Mouse (Mus musculus) MEL (cell line): ENCODE data around the gene Sept8. TPM values are rescaled to one million over a fixed set of nuclear protein-coding genes. Genes with fewer than 3 reads are reported as not detected.

Source experiments
- DNase-seq: peaks from one replicate; pipeline ENCODE4 v3.0.0; 2011; ENCODE audit warnings: low read depth, low spot score
- H3K27ac ChIP-seq: 2 replicates; pipeline ENCODE4 v1.5.1; 2012; ENCODE audit warnings: low read depth, mild to moderate bottlenecking, control low read depth, low read length, moderate library complexity; ENCODE audit not compliant: control insufficient read depth
- H3K27me3 ChIP-seq, 2 experiments: fragments of 150-350 bp in 1 of 2; sonication (generic) in 1 of 2; 2 replicates each; pipeline ENCODE4 v1.6.1; 2012; ENCODE audit warnings: low read length in 2 of 2, mild to moderate bottlenecking in 2 of 2, improper control_type of control experiment in 1 of 2, moderate library complexity in 1 of 2; ENCODE audit not compliant: insufficient read depth in 2 of 2, control insufficient read depth in 1 of 2
- H3K36me3 ChIP-seq, 2 experiments: 2 replicates each; pipeline ENCODE4 v1.6.1; 2012 to 2014; ENCODE audit warnings: low read length in 2 of 2, improper control_type of control experiment in 1 of 2, inconsistent platforms in 1 of 2, mild to moderate bottlenecking in 1 of 2; ENCODE audit not compliant: insufficient read depth in 2 of 2, control insufficient read depth in 1 of 2
- H3K4me1 ChIP-seq, 2 experiments: fragments of 150-350 bp in 1 of 2; sonication (generic) in 1 of 2; 2 replicates each; pipeline ENCODE4 v1.6.1; 2012; ENCODE audit warnings: low read length in 2 of 2, improper control_type of control experiment in 1 of 2, mild to moderate bottlenecking in 1 of 2; ENCODE audit not compliant: insufficient read depth in 2 of 2, control insufficient read depth in 1 of 2
- H3K4me3 ChIP-seq, 2 experiments: fragments of 150-350 bp in 1 of 2; sonication (generic) in 1 of 2; 2 replicates each; pipeline ENCODE4 v1.5.1; 2012; ENCODE audit warnings: low read depth in 2 of 2, low read length in 2 of 2, mild to moderate bottlenecking in 2 of 2, moderate library complexity in 2 of 2, control low read depth in 1 of 2, improper control_type of control experiment in 1 of 2; ENCODE audit not compliant: control insufficient read depth in 1 of 2, insufficient read depth in 1 of 2
- H3K79me2 ChIP-seq: 2 replicates; pipeline ENCODE4 v1.6.1; 2012; ENCODE audit warnings: mild to moderate bottlenecking, low read length, moderate library complexity; ENCODE audit not compliant: control insufficient read depth, poor library complexity, insufficient read depth
- H3K9ac ChIP-seq: 2 replicates; pipeline ENCODE4 v1.6.1; 2012; ENCODE audit warnings: low read depth, mild to moderate bottlenecking, control low read depth, low read length, moderate library complexity; ENCODE audit not compliant: control insufficient read depth, poor library complexity, severe bottlenecking
- H3K9me3 ChIP-seq: fragments of 150-350 bp; sonication (generic); replicated peaks from 2 replicates; pipeline ENCODE4 v1.6.1; 2012; ENCODE audit warnings: mild to moderate bottlenecking, low read length, improper control_type of control experiment, moderate library complexity; ENCODE audit not compliant: insufficient read depth
- BHLHE40 ChIP-seq: IDR thresholded peaks from 2 replicates; pipeline ENCODE4 v1.6.1; 2012; ENCODE audit warnings: low read depth, mild to moderate bottlenecking, inconsistent platforms, low read length, improper control_type of control experiment, borderline replicate concordance
- CHD2 ChIP-seq: IDR thresholded peaks from 2 replicates; pipeline ENCODE4 v1.6.1; 2011; ENCODE audit warnings: low read length, improper control_type of control experiment
- CTCF ChIP-seq, 3 experiments: IDR thresholded peaks in 2 of 3; conservative IDR thresholded peaks in 1 of 3; 2 replicates each; pipeline ENCODE4 v1.5.1; 2011 to 2012; ENCODE audit warnings: low read length in 3 of 3, low read depth in 2 of 3, mild to moderate bottlenecking in 2 of 3, improper control_type of control experiment in 1 of 3, inconsistent platforms in 1 of 3, mixed read lengths in 1 of 3, moderate library complexity in 1 of 3; ENCODE audit not compliant: control insufficient read depth in 1 of 3, insufficient read depth in 1 of 3, poor library complexity in 1 of 3, severe bottlenecking in 1 of 3
- EP300 ChIP-seq, 2 experiments: IDR thresholded peaks; 2 replicates each; pipeline ENCODE4 v1.6.1; 2011; ENCODE audit warnings: improper control_type of control experiment in 2 of 2, low read length in 2 of 2, low read depth in 1 of 2, mild to moderate bottlenecking in 1 of 2
- ETS1 ChIP-seq: IDR thresholded peaks from 2 replicates; pipeline ENCODE4 v1.6.1; 2012; ENCODE audit warnings: low read depth, mild to moderate bottlenecking, inconsistent platforms, low read length, improper control_type of control experiment, moderate library complexity
- GABPA ChIP-seq: IDR thresholded peaks from 2 replicates; pipeline ENCODE4 v1.6.1; 2012; ENCODE audit warnings: low read depth, mild to moderate bottlenecking, inconsistent platforms, low read length, improper control_type of control experiment, moderate library complexity
- GATA1 ChIP-seq: IDR thresholded peaks from 2 replicates; pipeline ENCODE4 v1.6.1; 2011; ENCODE audit warnings: low read depth, low read length, improper control_type of control experiment
- HCFC1 ChIP-seq: IDR thresholded peaks from 2 replicates; pipeline ENCODE4 v1.6.1; 2012; ENCODE audit warnings: low read depth, mild to moderate bottlenecking, inconsistent platforms, low read length, improper control_type of control experiment, moderate library complexity
- JUND ChIP-seq: IDR thresholded peaks from 2 replicates; pipeline ENCODE4 v1.6.1; 2011; ENCODE audit warnings: low read depth, mild to moderate bottlenecking, improper control_type of control experiment, low read length
- MAFK ChIP-seq: IDR thresholded peaks from 2 replicates; pipeline ENCODE4 v1.6.1; 2011; ENCODE audit warnings: low read depth, mild to moderate bottlenecking, low read length, improper control_type of control experiment, borderline replicate concordance
- MEF2A ChIP-seq: IDR thresholded peaks from 2 replicates; pipeline ENCODE4 v1.6.1; 2014; ENCODE audit warnings: low read depth, mild to moderate bottlenecking, inconsistent platforms, low read length, improper control_type of control experiment; ENCODE audit not compliant: poor library complexity, insufficient replicate concordance, severe bottlenecking; ENCODE audit errors: extremely low read depth
- MXI1 ChIP-seq: IDR thresholded peaks from 2 replicates; pipeline ENCODE4 v1.6.1; 2011; ENCODE audit warnings: mild to moderate bottlenecking, low read depth, low read length, improper control_type of control experiment
- MYB ChIP-seq: IDR thresholded peaks from 2 replicates; pipeline ENCODE4 v1.6.1; 2011; ENCODE audit warnings: mild to moderate bottlenecking, low read depth, low read length, improper control_type of control experiment
- MYC ChIP-seq: IDR thresholded peaks from 2 replicates; pipeline ENCODE4 v1.6.1; 2011; ENCODE audit warnings: low read depth, mild to moderate bottlenecking, low read length, improper control_type of control experiment, moderate library complexity
- NELFE ChIP-seq: IDR thresholded peaks from 2 replicates; pipeline ENCODE4 v1.6.1; 2011; ENCODE audit warnings: low read depth, low read length, improper control_type of control experiment
- NRF1 ChIP-seq: IDR thresholded peaks from 2 replicates; pipeline ENCODE4 v1.6.1; 2014; ENCODE audit warnings: low read depth, mild to moderate bottlenecking, inconsistent platforms, low read length, improper control_type of control experiment, moderate library complexity; ENCODE audit not compliant: poor library complexity, insufficient read depth, severe bottlenecking
- POLR2AphosphoS2 ChIP-seq: IDR thresholded peaks from 2 replicates; pipeline ENCODE4 v1.6.1; 2011; ENCODE audit warnings: low read length, improper control_type of control experiment
- POLR2AphosphoS5 ChIP-seq: IDR thresholded peaks from 2 replicates; pipeline ENCODE4 v1.6.1; 2012; ENCODE audit warnings: low read depth, borderline replicate concordance, mild to moderate bottlenecking, inconsistent platforms, low read length, moderate library complexity, mixed read lengths
- RAD21 ChIP-seq: IDR thresholded peaks from 2 replicates; pipeline ENCODE4 v1.6.1; 2011; ENCODE audit warnings: mild to moderate bottlenecking, low read depth, low read length, improper control_type of control experiment
- SIN3A ChIP-seq: IDR thresholded peaks from 2 replicates; pipeline ENCODE4 v1.6.1; 2012; ENCODE audit warnings: low read length, improper control_type of control experiment, inconsistent platforms
- SMC3 ChIP-seq: IDR thresholded peaks from 2 replicates; pipeline ENCODE4 v1.6.1; 2011; ENCODE audit warnings: low read depth, low read length, improper control_type of control experiment
- TAL1 ChIP-seq: IDR thresholded peaks from 2 replicates; pipeline ENCODE4 v1.6.1; 2012; ENCODE audit warnings: mild to moderate bottlenecking, inconsistent platforms, low read length, moderate library complexity, mixed read lengths
- TBP ChIP-seq: IDR thresholded peaks from 2 replicates; pipeline ENCODE4 v1.8.0; 2011; ENCODE audit warnings: low read depth, low read length, improper control_type of control experiment
- TCF12 ChIP-seq: IDR thresholded peaks from 2 replicates; pipeline ENCODE4 v1.6.1; 2014; ENCODE audit warnings: low read depth, mild to moderate bottlenecking, inconsistent platforms, low read length, improper control_type of control experiment, moderate library complexity
- USF1 ChIP-seq: IDR thresholded peaks from 2 replicates; pipeline ENCODE4 v1.6.1; 2014; ENCODE audit warnings: low read depth, mild to moderate bottlenecking, inconsistent platforms, low read length, improper control_type of control experiment, moderate library complexity
- USF2 ChIP-seq, 2 experiments: IDR thresholded peaks; 2 replicates each; pipeline ENCODE4 v1.6.1; 2011 to 2012; ENCODE audit warnings: improper control_type of control experiment in 2 of 2, low read length in 2 of 2, borderline replicate concordance in 1 of 2, inconsistent platforms in 1 of 2, low read depth in 1 of 2, mild to moderate bottlenecking in 1 of 2; ENCODE audit not compliant: insufficient read depth in 1 of 2
- ZC3H11A ChIP-seq: IDR thresholded peaks from 2 replicates; pipeline ENCODE4 v1.6.1; 2012; ENCODE audit warnings: low read depth, mild to moderate bottlenecking, inconsistent platforms, low read length, improper control_type of control experiment
- ZKSCAN1 ChIP-seq: IDR thresholded peaks from 2 replicates; pipeline ENCODE4 v1.6.1; 2012; ENCODE audit warnings: low read depth, mild to moderate bottlenecking, inconsistent platforms, low read length, improper control_type of control experiment, moderate library complexity
- ZMIZ1 ChIP-seq: IDR thresholded peaks from 2 replicates; pipeline ENCODE4 v1.6.1; 2012; ENCODE audit warnings: low read depth, mild to moderate bottlenecking, inconsistent platforms, low read length, improper control_type of control experiment, moderate library complexity
- ZNF384 ChIP-seq: IDR thresholded peaks from 2 replicates; pipeline ENCODE4 v1.6.1; 2012; ENCODE audit warnings: low read depth, mild to moderate bottlenecking, inconsistent platforms, low read length, improper control_type of control experiment
- polyA plus RNA-seq, 2 experiments: library from polyadenylated mRNA; stranded (reverse) in 1 of 2; unstranded in 1 of 2; fragments of >175 nt in 1 of 2; fragments of >200 nt in 1 of 2; gene quantifications; 2 replicates each; pipeline versions ENCODE4 v1.2.1 to v1.2.4; 2012; ENCODE audit warnings: low replicate concordance in 2 of 2, low read depth in 1 of 2; ENCODE audit not compliant: insufficient read length in 2 of 2, insufficient read depth in 1 of 2, missing spikeins in 1 of 2
- total RNA-seq: library from RNA; depleted of rRNA; stranded (reverse); fragments of 300-350 nt; gene quantifications from 2 replicates; pipeline ENCODE4 v1.2.3, GENCODE M21; 2012

Gene Sept8
- total and polyA plus RNA-seq, 3 experiments, result 196 to 294 (median 278) TPM

- H3K36me3 ChIP-seq, result peaks cover 0 to 27% of the 10 kb centered on the region in 2 experiments; a peak in 2 of 4 replicates
Measured at GRCm38 (mm10) chr11:53550714-53551113, 31.7 kb downstream of the Sept8 start.

GRCm38 (mm10) chr11:53551754-53552153 lies 32.7 kb downstream of the Sept8 start:
- DNase-seq, result peak; percentile 98
- TF ChIP-seq TBP (peak; percentile 41; the same call in 1 of the 2 replicates), TCF12 (peak; percentile 24; the same call in 1 of the 2 replicates), MXI1 (peak; percentile 43; the same call in 1 of the 2 replicates), SIN3A (peak; percentile 65), GABPA (no peak), BHLHE40 (peak; percentile 94), NELFE (no peak; the same call in 1 of the 2 replicates), ZKSCAN1 (no peak), JUND (no peak), ETS1 (peak; percentile 53; the same call in 1 of the 2 replicates), USF1 (peak; percentile 69), CTCF (IDR thresholded peaks at IDR 0.05 in 2 of 3, conservative IDR thresholded peaks at IDR 0.05 in 1 of 3; ENCODE audit: control insufficient read depth in 1 of 3, insufficient read depth in 1 of 3, low read depth in 2 of 3, low read length in 3 of 3, poor library complexity in 1 of 3, severe bottlenecking in 1 of 3) (peak; percentile 68 to 95 (median 85)), HCFC1 (peak; percentile 58; the same call in 1 of the 2 replicates), USF2 (IDR thresholded peaks at IDR 0.05; ENCODE audit: borderline replicate concordance in 1 of 2, insufficient read depth in 1 of 2, low read depth in 1 of 2, low read length in 2 of 2) (no peak), MEF2A (no peak), SMC3 (peak; percentile 94), ZMIZ1 (no peak), RAD21 (peak; percentile 69), NRF1 (peak; percentile 52; the same call in 1 of the 2 replicates), MAFK (no peak), POLR2AphosphoS2 (no peak), POLR2AphosphoS5 (no peak), EP300 (IDR thresholded peaks at IDR 0.05; ENCODE audit: low read depth in 1 of 2, low read length in 2 of 2) (peak; percentile 56 to 57), MYC (peak; percentile 85), ZC3H11A (peak; percentile 75)

More at GRCm38 (mm10) chr11:53550714-53551113, 31.7 kb downstream of the Sept8 start:
- no peak for TF ChIP-seq GATA1
- TF ChIP-seq CTCF (IDR thresholded peaks at IDR 0.05 in 2 of 3, conservative IDR thresholded peaks at IDR 0.05 in 1 of 3; ENCODE audit: control insufficient read depth in 1 of 3, insufficient read depth in 1 of 3, low read depth in 2 of 3, low read length in 3 of 3, poor library complexity in 1 of 3, severe bottlenecking in 1 of 3), result peak in 2 of 3 experiments; percentile 47 to 56; a peak in 4 of 6 replicates
- peak; percentile 89 for TF ChIP-seq ZNF384
- no peak for TF ChIP-seq HCFC1
- no peak for TF ChIP-seq ZMIZ1
- TF ChIP-seq TAL1, result no peak
- no peak for TF ChIP-seq JUND
- no peak for TF ChIP-seq MYB
- no peak for TF ChIP-seq RAD21
- no peak for TF ChIP-seq MEF2A
- no peak for TF ChIP-seq EP300 (IDR thresholded peaks at IDR 0.05; ENCODE audit: low read depth in 1 of 2, low read length in 2 of 2)
- TF ChIP-seq ZKSCAN1, result no peak
- TF ChIP-seq CHD2, result no peak
- TF ChIP-seq POLR2AphosphoS2, result no peak
- no peak for DNase-seq
- Histone ChIP-seq H3K4me3 (no peak overlapping the region), H3K9ac (no peak overlapping the region), H3K27ac (no peak overlapping the region), H3K9me3 (no peaks in the 10 kb centered on the region), H3K4me1 (peaks cover 21 to 41% of the 10 kb centered on the region in 2 experiments), H3K79me2 (no peaks in the 10 kb centered on the region), H3K27me3 (no peaks in the 10 kb centered on the region)

More at GRCm38 (mm10) chr11:53551754-53552153, 32.7 kb downstream of the Sept8 start:
- H3K27ac ChIP-seq, result peak overlapping the region; percentile 8
- peak overlapping the region; percentile 1 to 30; a peak in 2 of 4 replicates for H3K4me3 ChIP-seq
- H3K9ac ChIP-seq, result peak overlapping the region; percentile 45
- peaks cover 18 to 31% of the 10 kb centered on the region in 2 experiments for H3K4me1 ChIP-seq
- no peaks in the 10 kb centered on the region for H3K27me3 ChIP-seq
- H3K36me3 ChIP-seq, result peaks cover 0 to 17% of the 10 kb centered on the region in 2 experiments; a peak in 2 of 4 replicates
- no peaks in the 10 kb centered on the region for H3K9me3 ChIP-seq
- no peaks in the 10 kb centered on the region for H3K79me2 ChIP-seq
